Mouse (Mus musculus) forebrain, postnatal 0 days (tissue): ENCODE data around the gene Nomo1. TPM values are rescaled to one million over a fixed set of nuclear protein-coding genes. Genes with fewer than 3 reads are reported as not detected.

Experiments used
- ATAC-seq: fragments of 200-750 bp; cut with Nextera tagmentation; 2 replicates; pipeline ENCODE4 v1.8.0; 2017; ENCODE audit warnings: mild to moderate bottlenecking, moderate library complexity
- DNase-seq: peaks from one replicate; pipeline ENCODE4 v3.0.0-alpha.2; 2015
- H3K27ac ChIP-seq: fragments of 300-500 bp; sonication (generic); 2 replicates; pipeline ENCODE4 v1.5.1; 2014; ENCODE audit warnings: low read depth, mild to moderate bottlenecking, antibody characterized with exemption, low read length, moderate library complexity, mixed read lengths
- H3K27me3 ChIP-seq: fragments of 300-500 bp; sonication (generic); 2 replicates; pipeline ENCODE4 v1.6.1; 2014; ENCODE audit warnings: mild to moderate bottlenecking, low read length, mixed read lengths; ENCODE audit not compliant: insufficient read depth
- H3K36me3 ChIP-seq: fragments of 300-500 bp; sonication (generic); 2 replicates; pipeline ENCODE4 v1.6.1; 2014; ENCODE audit warnings: mild to moderate bottlenecking, moderate library complexity; ENCODE audit not compliant: insufficient read depth
- H3K4me1 ChIP-seq: fragments of 300-500 bp; sonication (generic); 2 replicates; pipeline ENCODE4 v1.6.1; 2014; ENCODE audit warnings: antibody characterized with exemption; ENCODE audit not compliant: insufficient read depth
- H3K4me2 ChIP-seq: fragments of 300-500 bp; sonication (generic); 2 replicates; pipeline ENCODE4 v1.6.1; 2014; ENCODE audit warnings: low read depth, mild to moderate bottlenecking, moderate library complexity
- H3K4me3 ChIP-seq: fragments of 300-500 bp; sonication (generic); 2 replicates; pipeline ENCODE4 v1.5.1; 2014; ENCODE audit warnings: low read depth, low read length, mixed read lengths
- H3K9ac ChIP-seq: fragments of 300-500 bp; sonication (generic); 2 replicates; pipeline ENCODE4 v1.6.1; 2014; ENCODE audit warnings: mild to moderate bottlenecking
- H3K9me3 ChIP-seq: fragments of 300-500 bp; sonication (generic); 2 replicates; pipeline ENCODE4 v1.6.1; 2016; ENCODE audit warnings: low read length
- CTCF ChIP-seq: sonication (generic); IDR thresholded peaks from 2 replicates; pipeline ENCODE4 v1.5.1; 2016; ENCODE audit warnings: antibody characterized with exemption, control low read depth, low read depth
- WGBS: fragments of 180-500 bp; shearing (Covaris S2); extraction: QIAGEN DNeasy Blood & Tissue Kit; methylation state at CpG from one replicate; pipeline ENCODE4 v1.1.7; 2014; 5-methylcytosine and 5-hydroxymethylcytosine counted together
- polyA plus RNA-seq: library from polyadenylated mRNA; unstranded; fragments of >200 nt; fragmentation: Nextera tagmentation; extraction: Ambion mirVana; gene quantifications from 2 replicates; pipeline ENCODE4 v1.2.1, GENCODE M21; 2015
- total RNA-seq: library from RNA; depleted of rRNA; stranded (reverse); fragments of >200 nt; gene quantifications from 2 replicates; pipeline ENCODE4 v1.2.3, GENCODE M21; 2014

The Nomo1 gene
- total and polyA plus RNA-seq, 2 experiments from 2014 or later = 32.9 to 41.1 TPM

DNA sequence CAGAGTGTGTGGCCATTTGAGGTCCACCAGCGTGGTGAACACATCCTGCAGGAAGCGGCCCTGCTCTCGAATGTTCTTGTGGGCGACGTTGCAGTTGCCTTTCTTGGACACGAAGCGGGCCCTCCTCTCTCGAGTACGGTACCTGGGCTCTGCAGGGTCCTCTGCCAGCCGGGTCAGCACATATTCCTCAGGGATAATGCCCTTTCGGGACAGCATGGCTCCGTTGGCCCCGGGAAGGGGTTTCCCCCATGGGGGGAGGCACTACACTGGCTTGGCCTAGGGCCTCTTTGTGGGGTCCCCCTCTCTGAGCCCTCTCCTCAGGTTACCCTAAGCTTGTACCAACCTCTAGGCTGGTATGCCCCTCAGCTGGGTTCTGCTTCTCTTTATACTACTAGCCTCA, 66.2 kb downstream of the Nomo1 start:
- TF ChIP-seq CTCF = no peak
- no peak overlapping the region for H3K27ac ChIP-seq
- H3K4me1 ChIP-seq = peaks cover 19% of the 10 kb centered on the region
- peak overlapping the region; percentile 79 for H3K4me2 ChIP-seq
- 0 out of 2 replicates have a peak, but pooled peaks have one; percentile 3 for ATAC-seq
- no peaks in the 10 kb centered on the region for H3K27me3 ChIP-seq
- H3K36me3 ChIP-seq = no peaks in the 10 kb centered on the region
- H3K9me3 ChIP-seq = no peaks in the 10 kb centered on the region
- H3K9ac ChIP-seq = no peak overlapping the region
- no peak for DNase-seq
- 86% methylated on average over 13 of the region's 13 CpGs for WGBS
- peak overlapping the region; percentile 78 for H3K4me3 ChIP-seq

- WGBS = 2% methylated on average over 33 of the region's 34 CpGs
- Histone ChIP-seq H3K9ac (peak within 1 kb of the TSS; percentile 73), H3K4me1 (peaks cover 19% of the 10 kb centered on the region), H3K4me3 (peak within 1 kb of the TSS; percentile 78), H3K27me3 (no peaks in the 10 kb centered on the region), H3K27ac (0 out of 2 replicates have a peak within 1 kb of the TSS, but pooled peaks have one; percentile 54), H3K4me2 (peak within 1 kb of the TSS; percentile 79), H3K36me3 (no peaks in the 10 kb centered on the region), H3K9me3 (no peaks in the 10 kb centered on the region)
- DNase-seq = peak; percentile 94
- ATAC-seq = peak; percentile 76
- TF ChIP-seq CTCF = peak; percentile 95
Observed at GRCm38 (mm10) chr7:46100563-46100962, 67.1 kb downstream of the Nomo1 start, which contains the start of gene Kcnj11. TSS of gene Kcnj11 (minus strand) at chr7:46100764.

GRCm38 (mm10) chr7:46103075-46103591, 69.6 kb downstream of the Nomo1 start:
- Histone ChIP-seq H3K9ac (no peak overlapping the region), H3K27ac (peak overlapping the region; percentile 76), H3K4me1 (peaks cover 19% of the 10 kb centered on the region), H3K36me3 (0 out of 2 replicates have a peak, but pooled peaks cover 7% of the 10 kb centered on the region), H3K4me3 (no peak overlapping the region), H3K4me2 (no peak overlapping the region), H3K27me3 (no peaks in the 10 kb centered on the region), H3K9me3 (no peaks in the 10 kb centered on the region)
- TF ChIP-seq CTCF = no peak
- DNase-seq (peak; percentile 85), ATAC-seq (peak; percentile 71)
- WGBS = 23% methylated on average over 8 of the region's 8 CpGs

DNA sequence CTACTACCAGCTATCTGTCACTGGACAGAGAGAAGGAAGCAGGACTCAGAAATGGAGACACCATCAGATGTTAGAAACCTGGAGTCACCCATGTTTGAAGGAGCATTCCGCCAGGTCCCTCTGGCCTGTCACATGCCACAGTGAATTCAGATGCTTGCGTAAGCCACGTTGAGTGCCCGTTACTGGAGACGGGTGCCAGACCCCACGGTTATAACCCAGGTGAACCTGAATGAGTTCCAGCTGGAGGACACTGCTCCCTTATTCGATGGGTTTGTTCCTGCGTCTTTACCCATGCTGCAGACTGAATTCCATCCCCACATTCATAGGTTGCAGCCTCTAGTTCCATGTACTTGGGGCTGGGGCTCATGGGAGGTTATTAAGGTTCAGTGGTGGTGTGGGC, 70.3 kb downstream of the Nomo1 start:
- no peak overlapping the region for H3K9ac ChIP-seq
- H3K4me1 ChIP-seq = peaks cover 19% of the 10 kb centered on the region
- H3K9me3 ChIP-seq = no peaks in the 10 kb centered on the region
- DNase-seq (no peak), ATAC-seq (no peak)
- H3K36me3 ChIP-seq = 0 out of 2 replicates have a peak, but pooled peaks cover 7% of the 10 kb centered on the region
- H3K4me2 ChIP-seq = no peak overlapping the region
- no peaks in the 10 kb centered on the region for H3K27me3 ChIP-seq
- TF ChIP-seq CTCF = no peak
- H3K27ac ChIP-seq = peak overlapping the region; percentile 29; the same call in 1 of the 2 replicates
- H3K4me3 ChIP-seq = no peak overlapping the region
- WGBS = 70% methylated on average over 8 of the region's 8 CpGs

DNA sequence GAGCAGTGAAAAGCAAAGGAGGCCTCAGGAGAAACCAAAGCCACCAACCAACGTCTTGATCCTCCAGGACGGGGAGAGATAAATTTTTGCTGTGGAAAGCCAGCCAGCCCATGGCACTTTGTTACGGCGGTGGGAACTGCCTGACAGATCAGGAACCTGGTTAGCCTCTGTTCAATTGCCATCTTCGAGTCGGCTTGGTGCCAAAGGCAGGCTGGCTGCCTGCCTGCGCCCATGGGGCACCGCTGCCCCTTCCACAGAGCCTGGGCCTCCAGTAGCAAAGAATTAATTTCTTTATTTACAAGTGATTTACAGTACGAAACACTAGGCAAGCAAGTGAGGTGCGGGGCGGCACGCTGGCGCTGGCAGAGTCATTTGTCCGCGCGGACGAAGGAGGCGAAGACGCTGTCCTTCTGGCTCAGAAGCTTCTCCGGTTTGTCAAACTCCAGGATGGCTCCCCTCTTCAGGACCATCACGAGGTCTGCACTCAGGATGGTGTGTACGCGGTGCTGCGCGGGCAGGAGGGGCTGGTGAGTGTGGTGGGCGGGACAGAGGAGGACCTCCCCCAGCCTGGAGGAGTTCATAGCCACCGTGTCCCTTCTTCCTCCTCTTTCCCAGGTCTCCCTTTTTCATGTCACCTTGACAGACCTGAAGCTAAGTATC, 70.9 kb downstream of the Nomo1 start:
- peak overlapping the region; percentile 17; the same call in 1 of the 2 replicates for H3K4me2 ChIP-seq
- H3K27ac ChIP-seq = peak overlapping the region; percentile 29; the same call in 1 of the 2 replicates

GRCm38 (mm10) chr7:46105484-46105883, 72.0 kb downstream of the Nomo1 start:
- WGBS = 83% methylated on average over 7 of the region's 7 CpGs
- DNase-seq = no peak

More for the DNA sequence above, 70.9 kb downstream of the Nomo1 start:
- TF ChIP-seq CTCF = no peak
- Histone ChIP-seq H3K4me1 (peaks cover 19% of the 10 kb centered on the region), H3K27me3 (no peaks in the 10 kb centered on the region), H3K9ac (no peak overlapping the region), H3K9me3 (no peaks in the 10 kb centered on the region), H3K4me3 (no peak overlapping the region), H3K36me3 (0 out of 2 replicates have a peak, but pooled peaks cover 7% of the 10 kb centered on the region)
- WGBS = 48% methylated on average over 27 of the region's 27 CpGs
- DNase-seq (peak; percentile 64), ATAC-seq (no peak)

GRCm38 (mm10) chr7:46110079-46110478, 76.6 kb downstream of the Nomo1 start:
- H3K4me2 ChIP-seq = no peak overlapping the region
- no peaks in the 10 kb centered on the region for H3K9me3 ChIP-seq
- no peak overlapping the region for H3K4me3 ChIP-seq
- 72% methylated on average over 3 of the region's 3 CpGs for WGBS
- H3K36me3 ChIP-seq = peaks cover 14% of the 10 kb centered on the region; the same call in 1 of the 2 replicates
- DNase-seq (no peak), ATAC-seq (no peak)
- H3K27ac ChIP-seq = no peak overlapping the region
- no peak overlapping the region for H3K9ac ChIP-seq
- TF ChIP-seq CTCF = no peak
- no peaks in the 10 kb centered on the region for H3K4me1 ChIP-seq
- H3K27me3 ChIP-seq = no peaks in the 10 kb centered on the region

More at GRCm38 (mm10) chr7:46105484-46105883, 72.0 kb downstream of the Nomo1 start:
- Histone ChIP-seq H3K4me3 (no peak overlapping the region), H3K27ac (no peak overlapping the region), H3K9me3 (no peaks in the 10 kb centered on the region), H3K9ac (no peak overlapping the region), H3K36me3 (0 out of 2 replicates have a peak, but pooled peaks cover 7% of the 10 kb centered on the region), H3K4me2 (no peak overlapping the region), H3K27me3 (no peaks in the 10 kb centered on the region), H3K4me1 (peaks cover 19% of the 10 kb centered on the region)
- ATAC-seq = no peak
- no peak for TF ChIP-seq CTCF
